Mouse (Mus musculus) C2C12 (cell line): ENCODE results near the gene Zfp978.
"Not testable (repeated sequence)": the region's sequence is repeated elsewhere in the genome, so short reads cannot be mapped to it uniquely, and the experiment has no call there.

Experiments used
- CEBPB ChIP-seq: IDR thresholded peaks from one replicate; pipeline ENCODE4 v1.6.1; 2011; ENCODE audit warnings: low read depth, mild to moderate bottlenecking, control low read depth, moderate library complexity
- CTCF ChIP-seq: IDR thresholded peaks from one replicate; pipeline ENCODE4 v1.5.1; 2011; ENCODE audit not compliant: control insufficient read depth, insufficient read depth, insufficient read length
- MYOG ChIP-seq: IDR thresholded peaks from one replicate; pipeline ENCODE4 v1.6.1; 2011; ENCODE audit not compliant: control insufficient read depth, insufficient read length; ENCODE audit errors: extremely low read depth

DNA sequence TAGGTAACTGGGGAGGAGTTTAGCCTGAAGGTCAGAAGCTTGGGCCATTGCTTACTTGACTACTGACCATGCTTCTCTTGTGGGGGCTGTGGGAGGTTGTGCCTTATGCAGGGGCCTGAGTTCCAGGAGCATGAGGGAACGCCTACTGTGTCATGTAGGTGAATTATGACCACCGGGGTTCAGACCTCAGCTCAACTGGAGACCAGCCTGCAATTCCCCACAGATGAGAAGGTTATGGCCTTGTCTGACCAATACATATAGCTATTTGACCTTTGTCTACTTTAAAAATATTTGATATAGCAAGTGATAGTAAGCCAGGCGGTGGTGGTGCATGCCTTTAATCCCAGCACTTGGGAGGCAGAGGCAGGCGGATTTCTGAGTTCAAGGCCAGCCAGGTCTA lies 22.1 kb downstream of the Zfp978 start:
- TF ChIP-seq CTCF, CEBPB, MYOG: not testable (repeated sequence)
